Mouse (Mus musculus) urinary bladder, postnatal 25 days (tissue): ENCODE data around the gene 1700023F06Rik.

Experiments
- DNase-seq: peaks from one replicate; pipeline ENCODE4 v3.0.0; 2022; ENCODE audit warnings: low spot score

1700023F06Rik gene

DNA sequence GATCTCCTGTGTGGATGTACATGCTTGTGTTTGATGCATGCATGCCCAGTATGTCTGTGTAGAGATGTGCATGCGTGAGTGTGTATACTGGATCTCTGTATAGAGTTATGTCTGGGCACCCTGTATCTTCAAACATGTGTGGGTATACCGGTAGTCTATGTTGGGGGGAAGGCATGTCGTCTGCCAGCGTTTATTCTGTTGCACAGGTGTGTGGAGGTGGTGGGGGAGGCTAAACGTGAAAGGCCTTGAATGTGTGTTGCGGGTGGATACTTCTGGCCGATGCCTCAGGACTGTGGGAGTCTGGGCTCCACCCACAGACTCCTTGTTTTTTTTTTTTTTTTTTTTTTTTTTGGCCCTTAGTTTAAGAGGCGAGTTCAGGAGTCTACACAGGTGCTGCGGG lies 27.0 kb downstream of the 1700023F06Rik start:
- DNase-seq: no peak

DNA sequence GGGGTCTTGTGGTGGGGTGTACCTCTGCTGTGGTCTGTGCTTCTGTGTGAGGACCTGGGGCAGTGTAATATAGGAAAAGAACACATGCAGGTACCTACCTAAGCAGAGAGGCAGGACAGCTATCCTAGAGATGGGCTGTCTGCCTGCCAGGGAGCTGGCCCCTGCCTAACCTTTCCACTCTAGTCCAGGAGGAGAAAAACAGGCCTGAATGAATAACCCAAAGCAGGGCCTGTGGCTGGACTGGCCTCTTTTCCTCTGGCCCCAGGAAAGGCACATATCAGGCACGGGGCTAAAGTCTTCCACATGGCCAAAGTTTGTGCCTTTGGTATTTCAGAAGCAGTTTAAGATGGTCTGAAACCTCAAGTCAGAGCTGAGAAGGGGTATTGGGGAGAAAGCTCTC lies 27.9 kb downstream of the 1700023F06Rik start:
- DNase-seq: no peak

DNA sequence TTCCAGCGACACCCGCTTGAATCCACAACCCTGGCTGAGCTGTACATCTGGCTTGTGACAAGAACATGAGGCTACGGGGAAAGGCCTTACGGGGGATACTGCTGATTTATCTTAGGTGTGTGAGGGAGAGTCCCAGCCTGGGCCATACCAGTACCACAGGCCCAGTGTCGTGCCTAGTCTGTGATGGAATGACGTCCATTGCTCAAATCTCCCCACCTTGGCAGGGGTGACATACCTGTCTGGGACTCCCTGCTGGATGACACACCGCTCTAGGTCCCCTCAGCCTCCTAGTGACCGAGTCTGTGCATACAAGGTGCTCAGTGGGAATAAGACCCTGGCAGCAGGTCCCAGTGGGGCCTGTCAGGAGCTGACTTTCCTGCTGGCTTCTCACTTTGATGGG lies 29.6 kb downstream of the 1700023F06Rik start:
- no peak for DNase-seq

DNA sequence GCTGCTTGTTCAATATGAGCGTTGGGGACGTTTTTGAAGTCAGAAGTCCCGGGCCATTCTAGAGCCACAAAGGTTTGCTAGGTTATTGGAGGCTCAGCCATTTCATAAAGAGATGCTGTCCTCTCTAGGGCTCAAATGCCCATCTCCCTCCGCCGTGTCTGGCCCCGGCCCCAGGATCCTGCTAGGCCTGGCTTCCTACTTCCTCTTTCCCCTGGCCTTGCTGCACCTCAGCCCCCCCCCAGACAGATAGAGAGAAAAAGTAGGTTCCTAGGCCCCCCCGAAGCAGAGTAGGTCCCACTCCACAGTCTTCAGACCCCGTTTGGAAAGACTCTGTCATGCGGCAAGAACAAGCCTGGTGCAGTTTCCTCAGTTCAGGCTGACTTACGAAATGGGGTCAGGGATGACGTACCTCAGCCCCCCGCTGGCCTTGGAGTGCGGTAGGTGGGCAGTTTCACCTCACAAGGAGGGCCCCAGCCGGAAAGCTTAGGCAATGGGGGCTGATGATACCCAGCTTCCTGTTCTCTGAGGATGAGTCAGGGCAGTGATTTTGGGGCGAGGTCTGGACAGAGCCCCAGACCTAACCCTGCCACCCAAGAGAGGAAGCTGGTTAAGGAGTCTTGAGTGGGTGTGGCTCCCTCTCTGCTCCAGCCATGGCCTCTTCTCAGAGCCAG lies 30.4 kb downstream of the 1700023F06Rik start:
- DNase-seq: no peak

GRCm38 (mm10) chr11:103177216-103177615 lies 31.1 kb downstream of the 1700023F06Rik start:
- no peak for DNase-seq

GRCm38 (mm10) chr11:103176510-103176909 lies 31.8 kb downstream of the 1700023F06Rik start:
- no peak for DNase-seq

DNA sequence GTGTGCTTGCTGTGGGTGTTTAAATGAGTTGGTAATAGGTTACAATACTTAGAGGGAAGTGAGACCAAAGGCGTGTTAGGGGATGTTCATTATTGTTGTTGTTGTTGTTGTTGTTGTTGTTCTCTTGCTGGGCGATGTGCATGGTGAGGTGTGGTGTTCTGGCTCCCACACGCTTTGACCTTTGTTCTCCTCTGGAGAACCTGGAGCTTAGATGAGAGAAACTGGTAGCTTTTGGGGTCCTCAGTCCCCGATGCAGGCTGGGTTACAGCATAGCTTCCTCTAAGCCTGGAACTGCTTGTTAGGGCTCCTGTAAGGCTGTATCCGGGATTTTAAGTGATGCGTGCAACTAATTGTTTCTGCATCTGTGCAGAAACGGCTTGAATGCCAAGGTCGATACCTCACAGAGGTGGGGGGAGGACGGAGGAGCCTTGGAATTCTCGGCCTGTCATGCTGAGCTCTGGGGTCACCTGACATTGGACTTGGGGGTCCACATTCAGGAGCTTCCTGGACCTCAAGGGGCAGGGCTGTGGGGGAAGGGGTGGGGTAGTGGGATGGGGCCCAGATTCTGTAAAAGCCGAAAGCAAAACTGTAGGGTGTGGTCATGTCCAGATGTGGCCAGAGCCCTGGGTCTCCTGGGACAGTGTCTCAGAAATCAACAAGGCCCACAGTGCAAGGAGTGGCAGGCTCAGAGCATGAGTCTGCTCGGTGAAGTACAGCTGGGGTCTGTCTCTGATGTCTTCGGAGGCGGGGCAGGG lies 32.5 kb downstream of the 1700023F06Rik start:
- DNase-seq: no peak

DNA sequence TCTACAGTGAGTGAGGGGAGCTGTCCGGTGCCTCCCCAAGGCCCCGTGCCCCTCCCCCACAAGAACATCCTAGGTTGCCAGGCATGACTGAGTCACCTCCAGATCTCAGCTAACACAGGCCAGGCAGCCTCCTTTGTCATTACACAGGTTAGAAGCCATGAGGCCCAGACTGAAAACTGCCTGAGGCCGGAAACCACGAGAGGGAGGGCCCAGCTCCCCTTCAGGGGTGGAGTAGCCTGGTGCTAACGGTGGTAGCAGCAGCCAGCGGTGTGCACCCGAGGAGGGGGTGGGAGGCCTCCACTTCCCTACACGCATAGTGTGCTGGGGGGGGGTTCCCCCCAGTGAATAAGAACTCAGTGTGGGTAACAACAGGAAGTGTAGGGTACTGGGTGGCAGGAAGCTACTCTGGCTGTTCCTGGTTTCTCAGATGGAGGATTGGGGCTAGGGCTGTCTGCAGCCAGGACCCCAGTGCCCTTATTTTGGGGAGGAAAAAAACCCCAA lies 33.4 kb downstream of the 1700023F06Rik start:
- DNase-seq: no peak

DNA sequence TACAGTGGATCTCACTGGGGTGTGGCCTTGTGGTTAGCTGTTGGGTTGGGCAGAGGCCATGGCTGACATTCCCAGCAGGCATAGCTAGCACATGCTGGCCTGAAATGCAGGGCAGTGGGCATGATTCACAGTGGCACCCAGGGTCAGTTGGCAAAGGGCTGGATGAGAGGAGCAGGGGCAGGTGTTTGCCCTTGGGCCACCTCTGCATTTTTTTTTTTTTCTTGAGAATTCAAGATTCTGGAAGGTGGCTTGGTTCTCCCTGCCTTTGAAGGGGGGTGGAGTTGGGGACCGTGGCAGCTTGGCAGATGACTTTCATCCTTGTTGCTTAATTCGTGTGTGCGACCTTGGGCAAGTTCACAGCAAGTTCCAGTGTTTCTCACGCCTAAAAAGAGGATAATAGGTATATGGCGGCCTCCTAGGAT lies 33.9 kb downstream of the 1700023F06Rik start:
- DNase-seq: no peak

- DNase-seq: no peak
Observed at GRCm38 (mm10) chr11:103173771-103174344, 34.5 kb downstream of the 1700023F06Rik start.

GRCm38 (mm10) chr11:103173041-103173770 lies 35.2 kb downstream of the 1700023F06Rik start:
- no peak for DNase-seq

DNA sequence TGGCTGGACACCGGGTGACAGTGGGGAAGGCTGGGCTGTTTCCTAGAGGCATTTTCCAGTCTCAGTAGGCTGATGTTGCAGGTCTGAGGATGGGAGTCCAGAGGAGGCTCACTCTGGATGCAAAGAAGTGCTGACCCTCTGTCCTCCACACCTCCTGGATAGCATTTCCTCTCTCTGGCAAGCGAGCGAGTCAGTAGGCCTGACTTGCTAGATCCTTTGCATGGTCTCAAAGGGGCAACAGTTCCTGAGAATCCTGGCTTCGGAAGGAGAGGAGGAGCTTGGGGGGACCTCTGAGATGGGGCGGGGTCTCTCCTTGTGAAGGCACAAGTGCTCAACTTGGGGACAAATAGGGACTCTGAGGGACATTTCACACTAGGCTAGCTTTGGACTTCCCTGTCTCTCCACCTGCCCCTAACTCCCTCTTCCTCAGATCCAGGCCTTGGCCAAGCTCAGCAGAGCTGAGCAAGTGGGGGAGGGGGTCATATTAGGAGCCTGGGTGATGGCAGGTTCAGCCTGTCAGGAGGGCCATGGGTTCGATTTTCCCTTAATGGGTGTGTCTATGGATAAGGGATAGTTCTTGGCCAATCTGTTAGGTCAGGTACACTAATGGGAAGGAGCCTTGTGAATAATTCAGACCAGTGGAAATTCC lies 35.8 kb downstream of the 1700023F06Rik start:
- no peak for DNase-seq

DNA sequence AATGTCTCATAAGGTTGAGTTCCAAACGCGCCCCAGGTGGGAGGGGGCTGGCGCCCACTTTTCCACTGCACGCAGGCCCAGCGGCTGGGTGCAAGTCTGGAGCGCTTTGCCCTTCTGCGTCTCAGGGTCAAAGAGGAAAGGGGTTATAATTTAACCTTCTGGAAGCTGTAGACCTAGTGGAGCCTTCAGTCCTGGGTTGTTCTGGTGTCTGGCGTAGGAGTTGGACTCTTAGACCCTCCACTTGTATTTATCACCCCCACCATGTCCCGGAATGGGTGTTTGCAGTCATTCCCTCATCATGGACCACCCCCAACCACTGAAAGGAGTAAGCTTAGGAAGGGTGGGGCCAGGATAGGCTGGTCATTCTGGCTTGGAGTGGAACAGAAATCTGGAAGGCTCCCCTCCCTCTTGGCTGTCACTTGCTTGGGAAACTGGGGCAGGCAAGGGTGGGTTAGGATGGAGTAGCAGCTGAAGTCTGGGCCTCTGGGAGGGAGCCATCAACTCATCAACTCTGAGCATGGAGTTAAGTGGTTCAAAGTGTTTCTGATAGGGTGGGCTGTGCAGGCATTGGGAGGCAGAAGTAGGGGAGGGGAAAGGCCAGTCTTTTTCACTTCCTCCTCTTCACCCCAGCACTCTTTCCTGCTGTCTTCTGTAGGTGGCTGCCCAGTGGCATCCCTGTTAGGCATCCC lies 36.5 kb downstream of the 1700023F06Rik start:
- DNase-seq: no peak

DNA sequence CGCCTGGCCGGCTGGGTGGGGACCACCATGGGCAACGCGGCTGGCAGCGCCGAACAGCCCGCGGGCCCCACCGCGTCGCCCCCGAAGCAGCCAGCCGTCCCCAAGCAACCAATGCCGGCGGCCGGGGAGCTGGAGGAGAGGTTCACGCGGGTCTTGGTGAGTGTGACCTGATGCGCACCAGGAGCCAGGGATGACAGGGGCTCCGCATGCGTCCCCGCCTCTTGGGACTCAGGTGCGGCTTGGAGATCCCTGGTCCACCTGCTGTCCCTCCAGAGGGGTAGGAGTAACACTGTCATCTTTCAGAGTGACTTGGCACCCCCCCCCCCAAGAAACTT lies 37.1 kb downstream of the 1700023F06Rik start:
- no peak for DNase-seq

GRCm38 (mm10) chr11:103170494-103171285 lies 37.7 kb downstream of the 1700023F06Rik start, which contains the start of gene Fmnl1:
Fmnl1 (plus strand) TSS chr11:103171107.
- DNase-seq: no peak

DNA sequence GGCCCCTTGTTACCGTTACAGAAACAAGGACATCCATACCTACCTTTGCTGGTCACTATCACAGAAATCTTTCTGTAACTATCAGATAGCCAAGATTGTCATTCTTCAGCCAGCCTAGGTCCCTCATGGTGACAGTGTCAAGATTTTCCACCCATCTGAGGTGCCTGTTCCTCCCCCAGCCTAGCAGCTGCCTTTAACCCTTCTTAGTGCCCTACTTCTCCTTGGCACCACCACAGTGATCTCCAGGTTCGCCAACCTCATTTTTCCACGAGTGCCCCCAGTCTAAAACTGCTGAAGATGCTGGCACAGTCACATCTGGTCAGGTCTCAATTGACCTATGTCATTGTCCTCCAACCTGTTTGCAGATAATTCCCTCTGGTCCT lies 38.3 kb downstream of the 1700023F06Rik start:
- DNase-seq: no peak

DNA sequence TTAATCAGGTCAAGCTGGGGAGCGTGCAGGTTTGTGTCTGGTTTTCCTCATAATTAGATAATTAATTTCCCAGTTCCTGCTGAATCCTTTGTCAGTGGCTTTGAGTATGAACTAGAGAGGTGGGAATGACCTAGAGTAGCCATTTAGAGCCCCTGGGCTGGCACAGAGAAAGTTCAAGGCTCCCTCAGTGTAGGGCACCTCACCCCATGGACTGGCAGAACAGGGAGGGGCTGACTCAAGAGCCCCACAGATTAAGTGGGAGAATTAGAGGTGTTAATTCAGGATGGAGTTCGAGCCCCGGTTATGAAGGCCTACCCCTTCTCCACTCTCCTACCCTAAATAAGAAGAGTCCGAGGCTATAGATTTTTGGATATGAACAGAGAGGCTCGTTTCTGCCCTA lies 38.7 kb downstream of the 1700023F06Rik start:
- no peak for DNase-seq

GRCm38 (mm10) chr11:103168690-103169390 lies 39.5 kb downstream of the 1700023F06Rik start:
- DNase-seq: peak; percentile 51

DNA sequence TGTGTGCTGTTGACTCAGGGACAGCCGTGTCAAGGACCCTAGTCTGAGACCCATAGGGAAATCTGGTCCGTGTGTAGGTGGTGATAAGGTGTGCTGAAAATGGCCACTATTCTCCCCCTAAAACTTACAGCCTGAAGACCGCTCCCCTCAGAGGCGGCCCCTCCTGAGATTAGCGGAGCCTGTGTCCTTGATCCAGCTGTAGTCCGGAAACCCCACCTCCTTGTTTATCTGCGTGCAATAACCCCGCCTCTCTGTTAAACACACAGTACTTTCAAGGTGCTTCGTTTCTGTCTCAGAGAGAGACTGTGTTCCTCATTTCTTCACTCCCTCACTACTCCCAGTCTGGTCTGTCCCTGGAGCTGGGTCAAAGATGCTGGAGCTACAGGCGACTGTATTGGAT lies 44.0 kb downstream of the 1700023F06Rik start:
- no peak for DNase-seq

DNA sequence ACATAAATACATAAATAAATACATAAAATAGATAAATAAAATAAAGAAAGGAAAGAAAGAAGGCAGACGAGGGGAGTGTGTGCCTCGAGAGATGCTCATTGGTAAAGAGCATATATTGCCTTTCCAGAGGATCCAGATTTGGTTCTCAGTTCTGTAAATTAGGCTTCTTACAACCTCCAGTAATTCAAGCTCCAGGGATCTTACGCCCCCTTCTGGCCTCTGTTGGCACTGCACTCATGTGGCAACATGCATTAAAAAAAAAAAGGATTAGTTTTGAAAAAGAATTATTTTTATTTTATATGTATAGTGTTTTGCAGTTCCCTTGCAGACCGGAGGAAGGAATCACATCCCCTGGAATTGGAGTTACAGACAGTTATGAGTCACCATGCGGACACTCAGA lies 46.2 kb downstream of the 1700023F06Rik start:
- DNase-seq: no peak
